Mouse (Mus musculus): ENCODE data around the gene Mad2l1bp. TPM values are rescaled to one million over a fixed set of nuclear protein-coding genes. Genes with fewer than 3 reads are reported as not detected.
A peak's percentile ranks its signal among the peaks of the same experiment; 100 is the strongest.

The Mad2l1bp gene
- polyA plus RNA-seq, 1 experiment from 2014 or later: 30.9 TPM

- Histone ChIP-seq H3K4me3 (peak within 1 kb of the TSS; percentile 51), H3K9ac (peak within 1 kb of the TSS; percentile 64), H3K4me2 (peak within 1 kb of the TSS; percentile 80), H3K4me1 (peaks cover 15% of the 10 kb centered on the region), H3K36me3 (ENCODE audit: poor library complexity, severe bottlenecking) (peaks cover 35% of the 10 kb centered on the region), H3K27me3 (no peaks in the 10 kb centered on the region), H3K9me3 (replicated peaks) (no peaks in the 10 kb centered on the region), H3K27ac (no peak within 1 kb of the TSS)
- ATAC-seq: peak; percentile 95
- 6% methylated on average over 37 of the region's 37 CpGs for WGBS
These were observed 9.6 kb downstream of the Mad2l1bp start, which contains the start of gene Rsph9 for GRCm38 (mm10) chr17:46143578-46144423. Gene Rsph9, minus strand, starts transcription at chr17:46144216.

- H3K9ac ChIP-seq: no peak overlapping the region
- H3K27me3 ChIP-seq: no peaks in the 10 kb centered on the region
- WGBS: 89% methylated on average over 3 of the region's 3 CpGs
- no peaks in the 10 kb centered on the region for H3K9me3 ChIP-seq (replicated peaks)
- H3K36me3 ChIP-seq (ENCODE audit: poor library complexity, severe bottlenecking): peaks cover 7% of the 10 kb centered on the region
- H3K27ac ChIP-seq: no peak overlapping the region
- H3K4me1 ChIP-seq: peaks cover 15% of the 10 kb centered on the region
- no peak overlapping the region for H3K4me3 ChIP-seq
- no peak overlapping the region for H3K4me2 ChIP-seq
- ATAC-seq: no peak
These were observed 13.5 kb downstream of the Mad2l1bp start for GRCm38 (mm10) chr17:46139872-46140271.

- no peak for ATAC-seq
- Histone ChIP-seq H3K9me3 (replicated peaks) (no peaks in the 10 kb centered on the region), H3K4me3 (no peak overlapping the region), H3K9ac (no peak overlapping the region), H3K4me2 (no peak overlapping the region), H3K4me1 (peaks cover 9% of the 10 kb centered on the region), H3K27me3 (no peaks in the 10 kb centered on the region), H3K27ac (no peak overlapping the region), H3K36me3 (ENCODE audit: poor library complexity, severe bottlenecking) (peaks cover 7% of the 10 kb centered on the region)
- 85% methylated on average over 8 of the region's 8 CpGs for WGBS
These were observed 14.7 kb downstream of the Mad2l1bp start for GRCm38 (mm10) chr17:46138563-46139236.

- Histone ChIP-seq H3K9me3 (replicated peaks) (no peaks in the 10 kb centered on the region), H3K36me3 (ENCODE audit: poor library complexity, severe bottlenecking) (peaks cover 33% of the 10 kb centered on the region), H3K4me1 (no peaks in the 10 kb centered on the region), H3K9ac (no peak overlapping the region), H3K4me2 (no peak overlapping the region), H3K27ac (no peak overlapping the region), H3K27me3 (no peaks in the 10 kb centered on the region), H3K4me3 (no peak overlapping the region)
- WGBS: 76% methylated on average over 8 of the region's 8 CpGs
- ATAC-seq: no peak
These were observed 20.5 kb downstream of the Mad2l1bp start for GRCm38 (mm10) chr17:46132862-46133261.

- Histone ChIP-seq H3K27ac (no peak overlapping the region), H3K36me3 (ENCODE audit: poor library complexity, severe bottlenecking) (peaks cover 40% of the 10 kb centered on the region), H3K4me2 (no peak overlapping the region), H3K27me3 (no peaks in the 10 kb centered on the region), H3K4me1 (no peaks in the 10 kb centered on the region), H3K9me3 (replicated peaks) (no peaks in the 10 kb centered on the region), H3K4me3 (no peak overlapping the region), H3K9ac (no peak overlapping the region)
- ATAC-seq: peak; percentile 48; the same call in 1 of the 2 replicates
- 16% methylated on average over 12 of the region's 12 CpGs for WGBS
These were observed 21.2 kb downstream of the Mad2l1bp start for GRCm38 (mm10) chr17:46132058-46132718.

- Histone ChIP-seq H3K27ac (no peak overlapping the region), H3K4me1 (no peaks in the 10 kb centered on the region), H3K4me2 (no peak overlapping the region), H3K9ac (no peak overlapping the region), H3K9me3 (replicated peaks) (no peaks in the 10 kb centered on the region), H3K27me3 (no peaks in the 10 kb centered on the region), H3K4me3 (no peak overlapping the region), H3K36me3 (ENCODE audit: poor library complexity, severe bottlenecking) (peaks cover 55% of the 10 kb centered on the region)
- no peak for ATAC-seq
- WGBS: 81% methylated on average over 13 of the region's 13 CpGs
These were observed 23.4 kb downstream of the Mad2l1bp start for GRCm38 (mm10) chr17:46129741-46130498.

- no peak for ATAC-seq
- no peaks in the 10 kb centered on the region for H3K9me3 ChIP-seq (replicated peaks)
- H3K36me3 ChIP-seq (ENCODE audit: poor library complexity, severe bottlenecking): peaks cover 75% of the 10 kb centered on the region
- H3K4me1 ChIP-seq: no peaks in the 10 kb centered on the region
- no peak overlapping the region for H3K27ac ChIP-seq
- WGBS: 79% methylated on average over 6 of the region's 6 CpGs
- no peak overlapping the region for H3K9ac ChIP-seq
- H3K27me3 ChIP-seq: no peaks in the 10 kb centered on the region
- H3K4me2 ChIP-seq: no peak overlapping the region
- H3K4me3 ChIP-seq: no peak overlapping the region
These were observed 25.4 kb downstream of the Mad2l1bp start for GRCm38 (mm10) chr17:46127814-46128493.

- ATAC-seq: no peak
- Histone ChIP-seq H3K27ac (no peak overlapping the region), H3K4me1 (no peaks in the 10 kb centered on the region), H3K9me3 (replicated peaks) (no peaks in the 10 kb centered on the region), H3K4me2 (no peak overlapping the region), H3K9ac (no peak overlapping the region), H3K4me3 (no peak overlapping the region), H3K36me3 (ENCODE audit: poor library complexity, severe bottlenecking) (peaks cover 89% of the 10 kb centered on the region), H3K27me3 (no peaks in the 10 kb centered on the region)
- WGBS: 89% methylated on average over 6 of the region's 6 CpGs
These were observed 26.7 kb downstream of the Mad2l1bp start for GRCm38 (mm10) chr17:46126608-46127007.

- no peak for ATAC-seq
- WGBS: 93% methylated on average over 12 of the region's 12 CpGs
- Histone ChIP-seq H3K9me3 (replicated peaks) (no peaks in the 10 kb centered on the region), H3K27ac (no peak overlapping the region), H3K4me3 (no peak overlapping the region), H3K27me3 (no peaks in the 10 kb centered on the region), H3K9ac (no peak overlapping the region), H3K4me2 (no peak overlapping the region), H3K36me3 (ENCODE audit: poor library complexity, severe bottlenecking) (peaks cover 91% of the 10 kb centered on the region), H3K4me1 (no peaks in the 10 kb centered on the region)
These were observed 29.2 kb downstream of the Mad2l1bp start for GRCm38 (mm10) chr17:46123953-46124700.

GRCm38 (mm10) chr17:46123285-46123684, 30.1 kb downstream of the Mad2l1bp start:
- H3K4me1 ChIP-seq: no peaks in the 10 kb centered on the region
- peaks cover 91% of the 10 kb centered on the region for H3K36me3 ChIP-seq (ENCODE audit: poor library complexity, severe bottlenecking)
- WGBS: 94% methylated on average over 4 of the region's 4 CpGs
- ATAC-seq: no peak
- no peak overlapping the region for H3K27ac ChIP-seq
- H3K9me3 ChIP-seq (replicated peaks): no peaks in the 10 kb centered on the region
- no peak overlapping the region for H3K4me3 ChIP-seq
- H3K4me2 ChIP-seq: no peak overlapping the region
- H3K9ac ChIP-seq: no peak overlapping the region
- H3K27me3 ChIP-seq: no peaks in the 10 kb centered on the region

- no peak for ATAC-seq
- H3K9ac ChIP-seq: no peak overlapping the region
- no peaks in the 10 kb centered on the region for H3K27me3 ChIP-seq
- H3K4me2 ChIP-seq: no peak overlapping the region
- 98% methylated on average over 4 of the region's 4 CpGs for WGBS
- no peak overlapping the region for H3K4me3 ChIP-seq
- H3K9me3 ChIP-seq (replicated peaks): no peaks in the 10 kb centered on the region
- H3K27ac ChIP-seq: no peak overlapping the region
- peaks cover 91% of the 10 kb centered on the region for H3K36me3 ChIP-seq (ENCODE audit: poor library complexity, severe bottlenecking)
- no peaks in the 10 kb centered on the region for H3K4me1 ChIP-seq
These were observed 30.6 kb downstream of the Mad2l1bp start for GRCm38 (mm10) chr17:46122791-46123190.
